ENCODE assay signal across 8 mouse cellular contexts in the genomic region with DNA sequence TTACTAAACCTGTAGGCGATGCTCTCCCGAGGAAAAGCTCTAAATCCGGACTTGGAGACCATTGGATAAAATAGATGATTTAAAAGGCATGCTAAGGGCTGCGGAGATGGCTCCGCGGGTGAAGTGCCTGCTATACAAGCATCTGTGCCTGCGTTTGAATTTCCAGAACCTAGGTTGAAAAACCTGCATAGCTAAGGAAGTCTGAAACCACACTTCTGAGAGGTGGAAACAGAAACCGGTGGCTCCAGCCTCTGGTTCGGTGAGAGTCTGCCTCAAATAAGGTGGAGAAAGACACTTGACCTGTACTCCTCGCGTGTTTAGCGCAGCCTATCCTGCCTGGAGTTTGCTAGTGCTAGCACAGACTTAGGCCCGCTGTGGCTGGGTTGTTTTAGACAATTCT. TPM values are rescaled to one million over a fixed set of nuclear protein-coding genes. Genes with fewer than 3 reads are reported as not detected.
DNase-seq lines count a peak whose midpoint lies in the region; ATAC-seq and TF ChIP-seq lines count a peak whose summit lies in the region.

No protein-coding gene starts in this region.

- DNase-seq in embryo, embryonic 11 days = peak; percentile 21
- DNase-seq in embryo, embryonic 9.5 days (ENCODE audit: extremely low spot score) = no peak
- peak; percentile 9 for DNase-seq in G1E (ENCODE audit: low spot score)
- peak; percentile 16 for DNase-seq in embryonic facial prominence, embryonic 10.5 days (ENCODE audit: low spot score)
- no peak for DNase-seq in limb, embryonic 10.5 days (ENCODE audit: low spot score)
- DNase-seq in midbrain, embryonic 14.5 days = peak; percentile 49
- peak; percentile 31 for DNase-seq in yolk sac, embryonic 10.5 days (ENCODE audit: low spot score)

- H3K27me3 ChIP-seq in G1E (ENCODE audit: insufficient read depth, low read length) = no peaks in the 10 kb centered on the region
- no peaks in the 10 kb centered on the region for H3K27me3 ChIP-seq in embryonic facial prominence, embryonic 10.5 days (replicated peaks; ENCODE audit: low read depth, poor library complexity, severe bottlenecking)
- no peaks in the 10 kb centered on the region for H3K27me3 ChIP-seq in hindbrain, embryonic 13.5 days
- no peaks in the 10 kb centered on the region for H3K27me3 ChIP-seq in limb, embryonic 10.5 days (ENCODE audit: low read depth, poor library complexity, severe bottlenecking)
- no peaks in the 10 kb centered on the region for H3K27me3 ChIP-seq in midbrain, embryonic 14.5 days (ENCODE audit: control insufficient read depth, insufficient read depth, low read length)

- peak overlapping the region; percentile 90 for H3K4me2 ChIP-seq in hindbrain, embryonic 13.5 days
- peak overlapping the region; percentile 87 for H3K4me2 ChIP-seq in midbrain, embryonic 14.5 days (ENCODE audit: low read length)

- H3K36me3 ChIP-seq in G1E (replicated peaks) = peaks cover 27% of the 10 kb centered on the region
- H3K36me3 ChIP-seq in embryonic facial prominence, embryonic 10.5 days (replicated peaks) = peaks cover 10% of the 10 kb centered on the region; the same call in 1 of the 2 replicates
- peaks cover 4% of the 10 kb centered on the region; the same call in 1 of the 2 replicates for H3K36me3 ChIP-seq in hindbrain, embryonic 13.5 days
- H3K36me3 ChIP-seq in limb, embryonic 10.5 days = peaks cover 15% of the 10 kb centered on the region
- H3K36me3 ChIP-seq in midbrain, embryonic 14.5 days (ENCODE audit: control insufficient read depth, insufficient read depth, low read length) = 0 out of 2 replicates have a peak, but pooled peaks cover 2% of the 10 kb centered on the region

- H3K9ac ChIP-seq in hindbrain, embryonic 13.5 days = peak overlapping the region; percentile 92
- peak overlapping the region; percentile 82 for H3K9ac ChIP-seq in midbrain, embryonic 14.5 days (replicated peaks; ENCODE audit: low read length)

- ATAC-seq in G1E (ENCODE audit: extremely low read depth, insufficient number of reproducible peaks, low FRiP score, poor library complexity, severe bottlenecking) = no peak
- 0 out of 2 replicates have a peak, but pooled peaks have one; percentile 17 for ATAC-seq in hindbrain, embryonic 13.5 days (ENCODE audit: low FRiP score)
- peak; percentile 35; the same call in 1 of the 2 replicates for ATAC-seq in midbrain, embryonic 14.5 days (ENCODE audit: low FRiP score, low TSS enrichment)

- 4% methylated on average over 13 of the region's 13 CpGs for WGBS in embryonic facial prominence, embryonic 10.5 days
- WGBS in hindbrain, embryonic 13.5 days = 3% methylated on average over 13 of the region's 13 CpGs
- 3% methylated on average over 13 of the region's 13 CpGs for WGBS in limb, embryonic 10.5 days
- 2% methylated on average over 13 of the region's 13 CpGs for WGBS in midbrain, embryonic 14.5 days

- peaks cover 29% of the 10 kb centered on the region for H3K4me1 ChIP-seq in G1E (ENCODE audit: insufficient read depth, low read depth, low read length)
- H3K4me1 ChIP-seq in embryonic facial prominence, embryonic 10.5 days = peaks cover 18% of the 10 kb centered on the region
- peaks cover 27% of the 10 kb centered on the region for H3K4me1 ChIP-seq in hindbrain, embryonic 13.5 days (replicated peaks)
- peaks cover 22% of the 10 kb centered on the region for H3K4me1 ChIP-seq in limb, embryonic 10.5 days
- H3K4me1 ChIP-seq in midbrain, embryonic 14.5 days (ENCODE audit: control insufficient read depth, insufficient read depth, low read length) = peaks cover 22% of the 10 kb centered on the region

- TF ChIP-seq CTCF in G1E (IDR thresholded peaks at IDR 0.05; ENCODE audit: low read depth, low read length) = no peak

- H3K9me3 ChIP-seq in G1E (replicated peaks) = no peaks in the 10 kb centered on the region
- H3K9me3 ChIP-seq in embryonic facial prominence, embryonic 10.5 days = no peaks in the 10 kb centered on the region
- no peaks in the 10 kb centered on the region for H3K9me3 ChIP-seq in hindbrain, embryonic 13.5 days
- no peaks in the 10 kb centered on the region for H3K9me3 ChIP-seq in limb, embryonic 10.5 days (replicated peaks)
- no peaks in the 10 kb centered on the region for H3K9me3 ChIP-seq in midbrain, embryonic 14.5 days (ENCODE audit: control insufficient read depth, low read length)

- peak overlapping the region; percentile 91 for H3K27ac ChIP-seq in embryonic facial prominence, embryonic 10.5 days (replicated peaks)
- H3K27ac ChIP-seq in hindbrain, embryonic 13.5 days = peak overlapping the region; percentile 90
- H3K27ac ChIP-seq in limb, embryonic 10.5 days = peak overlapping the region; percentile 94
- H3K27ac ChIP-seq in midbrain, embryonic 14.5 days (replicated peaks; ENCODE audit: low read depth, low read length) = peak overlapping the region; percentile 91

- H3K4me3 ChIP-seq in G1E (ENCODE audit: low read depth, low read length) = peak overlapping the region; percentile 91
- peak overlapping the region; percentile 87 for H3K4me3 ChIP-seq in embryonic facial prominence, embryonic 10.5 days
- peak overlapping the region; percentile 84 for H3K4me3 ChIP-seq in hindbrain, embryonic 13.5 days
- H3K4me3 ChIP-seq in limb, embryonic 10.5 days = peak overlapping the region; percentile 82
- peak overlapping the region; percentile 80 for H3K4me3 ChIP-seq in midbrain, embryonic 14.5 days (replicated peaks; ENCODE audit: low read depth, low read length)

RNA-seq across cellular contexts. Expression of a gene that starts 0.5 kb away (rescaled TPM):
- total RNA-seq in G1E (2014; fragmentation: Nextera tagmentation) (76.8 and 93.8 TPM in 2 replicates), G1E (2017) (49.3 and 54.9 TPM in 2 replicates)
- 2.9 and 5.2 TPM in 2 replicates for polyA plus RNA-seq in G1E (2012)
- polyA plus RNA-seq in embryonic facial prominence, embryonic 10.5 days (2016; fragmentation: Nextera tagmentation; extraction: Ambion mirVana) = 74.5 and 78.1 TPM in 2 replicates
- polyA plus RNA-seq in hindbrain, embryonic 13.5 days (2015; fragmentation: Nextera tagmentation; extraction: Ambion mirVana) = 59.3 and 60.0 TPM in 2 replicates
- polyA plus RNA-seq in limb, embryonic 10.5 days (2016; fragmentation: Nextera tagmentation; extraction: Ambion mirVana) = 66.5 and 66.6 TPM in 2 replicates
- polyA plus RNA-seq in midbrain, embryonic 14.5 days (2014; fragmentation: Nextera tagmentation; extraction: Ambion mirVana) = 48.2 and 59.5 TPM in 2 replicates

RNA-seq across cellular contexts. Expression of a gene that starts 0.6 kb away (rescaled TPM):
- total RNA-seq in G1E (2014; fragmentation: Nextera tagmentation) = 307 and 313 TPM in 2 replicates
- total RNA-seq in G1E (2017) = 150 and 157 TPM in 2 replicates
- 6.2 and 6.7 TPM in 2 replicates for polyA plus RNA-seq in G1E (2012)
- 93.8 and 96.6 TPM in 2 replicates for polyA plus RNA-seq in embryonic facial prominence, embryonic 10.5 days (2016; fragmentation: Nextera tagmentation; extraction: Ambion mirVana)
- 89.2 and 90.9 TPM in 2 replicates for polyA plus RNA-seq in hindbrain, embryonic 13.5 days (2015; fragmentation: Nextera tagmentation; extraction: Ambion mirVana)
- 86.0 and 106 TPM in 2 replicates for polyA plus RNA-seq in limb, embryonic 10.5 days (2016; fragmentation: Nextera tagmentation; extraction: Ambion mirVana)
- 95.2 and 118 TPM in 2 replicates for polyA plus RNA-seq in midbrain, embryonic 14.5 days (2014; fragmentation: Nextera tagmentation; extraction: Ambion mirVana)

Comparison
In these comparisons a context has a peak if more than half of its experiments do, and no peak if none do; other contexts are left out.
1. DNase-seq: peak in embryo, embryonic 11 days (single experiment), G1E (single experiment), embryonic facial prominence, embryonic 10.5 days (single experiment), midbrain, embryonic 14.5 days (single experiment) and yolk sac, embryonic 10.5 days (single experiment); none in embryo, embryonic 9.5 days (single experiment) and limb, embryonic 10.5 days (single experiment).
2. RNA of a gene that starts 0.6 kb away (polyA plus RNA-seq): 95.2 to 118 TPM in midbrain, embryonic 14.5 days, 86.0 to 106 TPM in limb, embryonic 10.5 days, 93.8 to 96.6 TPM in embryonic facial prominence, embryonic 10.5 days and 89.2 to 90.9 TPM in hindbrain, embryonic 13.5 days; 6.2 to 6.7 TPM in G1E; every median in the first group is over 10 times any median in the second.
3. Peak in every context shown above with its lines, with median percentiles within 50 percentile points of each other: H3K4me3 ChIP-seq and H3K27ac ChIP-seq.